Mouse (Mus musculus): ENCODE measurements around the gene Gli1.

The Gli1 gene

DNA sequence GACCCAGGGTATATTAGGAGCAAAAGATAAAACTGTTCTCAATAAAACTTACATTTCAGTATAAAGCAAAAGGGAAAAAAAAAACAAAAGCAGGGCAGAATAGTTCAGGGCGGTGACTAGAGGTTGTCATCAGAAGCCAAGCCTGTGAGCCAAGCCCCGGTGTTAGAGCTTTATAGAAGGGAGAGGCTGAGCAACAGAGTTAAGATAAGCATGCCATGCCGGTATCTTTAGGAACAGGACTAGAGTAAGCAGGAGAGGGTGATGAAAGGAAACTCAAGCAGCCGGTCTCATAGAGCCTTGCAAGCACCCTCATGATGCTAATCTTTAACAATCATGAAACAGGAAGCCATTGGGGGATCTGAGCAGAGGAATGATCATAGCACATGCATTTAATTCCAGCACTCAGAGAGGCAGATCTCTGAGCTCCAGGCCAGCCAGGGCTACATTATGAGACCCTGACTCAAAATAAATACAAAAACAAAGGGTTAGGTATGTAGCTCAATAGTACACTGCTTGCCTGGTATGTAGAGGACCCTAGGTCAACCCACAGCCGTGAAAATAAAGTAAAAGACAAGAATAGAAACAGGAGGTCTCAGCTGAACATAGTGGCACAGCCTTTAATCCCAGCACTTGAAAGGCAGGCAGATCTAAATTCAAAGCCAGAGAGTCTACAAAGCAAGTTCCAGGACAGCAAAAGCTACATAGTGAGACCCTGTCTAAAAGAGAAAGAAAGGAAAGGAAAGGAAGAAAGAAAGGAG lies 49.7 kb downstream of the Gli1 start:
- DNase-seq (ENCODE audit: low spot score in 2 of 2): no peak

DNA sequence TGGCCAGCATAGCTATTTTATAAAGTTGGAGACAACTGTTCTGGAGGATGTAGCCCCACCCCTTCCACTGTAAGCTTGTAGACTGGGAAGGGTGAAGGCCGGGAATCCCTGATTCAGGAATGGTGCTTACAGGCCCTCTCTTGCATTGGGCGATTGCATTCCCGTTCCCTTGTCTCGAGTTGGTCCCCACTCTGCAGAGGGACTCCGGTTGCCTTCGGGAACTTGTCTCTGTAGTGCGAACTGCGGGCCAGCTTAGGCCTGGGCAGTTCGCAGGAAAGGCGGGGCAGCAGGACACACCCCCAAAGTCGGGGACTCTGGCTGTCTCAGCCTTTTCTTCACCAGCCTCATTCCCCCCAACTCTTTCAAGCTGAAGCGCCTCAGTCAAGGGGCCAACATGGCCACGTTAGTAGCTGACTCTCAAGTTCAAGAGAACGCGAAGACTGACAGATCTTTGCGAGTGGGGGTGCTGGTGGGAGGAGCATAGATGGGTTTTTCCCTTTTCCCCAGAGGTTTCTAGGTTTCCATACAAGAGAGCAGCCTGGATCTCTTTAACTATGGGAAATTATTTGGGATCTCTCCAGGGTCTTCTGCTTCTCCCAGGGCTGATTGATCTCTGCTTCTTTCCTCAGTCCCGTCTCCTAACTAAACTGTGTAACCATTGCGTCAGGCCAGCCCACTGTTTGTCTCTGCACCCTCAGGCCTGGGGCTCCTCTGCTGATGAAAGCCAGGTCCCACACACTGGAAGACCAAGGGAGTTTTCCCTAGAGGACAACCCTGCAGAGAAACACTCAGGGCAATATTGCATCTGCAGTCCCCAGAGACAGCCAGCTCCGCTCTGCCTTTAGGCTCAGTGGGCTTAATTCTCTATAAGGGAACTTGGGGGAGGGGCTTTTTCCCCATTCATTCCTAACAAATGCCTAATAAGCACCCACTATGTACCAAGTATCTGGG lies 50.6 kb downstream of the Gli1 start:
- DNase-seq (ENCODE audit: low spot score in 2 of 2): peak; percentile 55 to 60

DNA sequence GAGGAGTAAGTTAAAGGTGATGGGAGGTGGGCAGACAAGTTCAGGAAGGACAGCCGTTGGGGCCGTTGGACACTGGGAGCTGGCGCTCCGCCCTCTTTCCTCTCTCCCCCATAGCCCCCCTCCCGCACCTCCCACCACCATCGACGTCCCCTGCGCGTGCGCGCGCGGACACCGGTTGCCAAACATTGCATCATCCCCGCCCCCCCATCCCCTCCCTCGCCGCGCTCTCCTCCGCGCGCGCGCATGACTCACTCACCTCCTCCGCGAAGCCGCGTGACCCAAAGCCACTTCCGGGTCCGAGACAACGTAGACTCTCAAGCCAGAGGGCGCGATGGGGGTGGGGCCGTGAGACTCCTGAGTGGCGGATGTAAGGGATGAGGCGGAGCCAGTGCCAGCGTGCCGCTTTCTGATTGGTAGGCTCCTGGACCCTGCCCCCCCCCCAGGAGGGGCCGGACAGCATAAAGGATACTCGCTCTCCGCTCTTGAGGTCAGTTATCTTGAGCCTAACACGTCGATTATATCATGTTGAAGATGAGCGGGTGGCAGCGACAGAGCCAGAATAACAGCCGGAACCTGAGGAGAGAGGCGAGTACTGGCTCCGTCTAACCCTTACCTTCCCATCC lies 51.4 kb downstream of the Gli1 start:
- DNase-seq (ENCODE audit: low spot score in 2 of 2): peak; percentile 100

DNA sequence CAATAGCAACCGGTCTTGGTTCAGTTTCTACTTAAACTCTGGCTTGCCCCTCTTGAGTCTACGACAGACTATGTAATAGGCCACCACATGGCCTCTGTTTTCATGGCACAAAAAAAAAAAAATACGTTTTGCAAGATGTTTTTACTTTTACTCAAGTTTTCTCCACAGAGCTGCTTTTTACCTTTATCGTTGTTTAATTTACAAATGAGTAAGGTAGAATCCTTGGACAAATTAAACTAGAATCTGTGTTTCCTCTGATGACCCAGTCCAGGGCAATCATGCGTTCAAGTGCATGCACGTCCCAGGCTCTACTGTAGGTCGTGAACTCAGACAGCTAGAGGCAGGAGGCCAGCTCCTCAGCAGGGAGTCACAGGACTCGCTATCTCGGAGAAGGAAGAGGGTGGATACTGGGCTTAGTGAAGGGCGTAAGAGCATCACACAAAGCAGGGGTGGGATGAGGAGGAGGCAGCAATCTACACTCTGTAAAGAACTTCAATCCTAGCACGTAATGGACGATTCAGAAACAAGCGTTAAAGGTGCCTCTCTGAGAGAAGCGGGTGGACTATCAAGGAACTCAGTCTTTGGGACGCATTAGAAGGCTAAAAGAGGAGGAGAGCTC lies 52.1 kb downstream of the Gli1 start:
- peak in 1 of 2 experiments; percentile 73 for DNase-seq (ENCODE audit: low spot score in 2 of 2)

DNA sequence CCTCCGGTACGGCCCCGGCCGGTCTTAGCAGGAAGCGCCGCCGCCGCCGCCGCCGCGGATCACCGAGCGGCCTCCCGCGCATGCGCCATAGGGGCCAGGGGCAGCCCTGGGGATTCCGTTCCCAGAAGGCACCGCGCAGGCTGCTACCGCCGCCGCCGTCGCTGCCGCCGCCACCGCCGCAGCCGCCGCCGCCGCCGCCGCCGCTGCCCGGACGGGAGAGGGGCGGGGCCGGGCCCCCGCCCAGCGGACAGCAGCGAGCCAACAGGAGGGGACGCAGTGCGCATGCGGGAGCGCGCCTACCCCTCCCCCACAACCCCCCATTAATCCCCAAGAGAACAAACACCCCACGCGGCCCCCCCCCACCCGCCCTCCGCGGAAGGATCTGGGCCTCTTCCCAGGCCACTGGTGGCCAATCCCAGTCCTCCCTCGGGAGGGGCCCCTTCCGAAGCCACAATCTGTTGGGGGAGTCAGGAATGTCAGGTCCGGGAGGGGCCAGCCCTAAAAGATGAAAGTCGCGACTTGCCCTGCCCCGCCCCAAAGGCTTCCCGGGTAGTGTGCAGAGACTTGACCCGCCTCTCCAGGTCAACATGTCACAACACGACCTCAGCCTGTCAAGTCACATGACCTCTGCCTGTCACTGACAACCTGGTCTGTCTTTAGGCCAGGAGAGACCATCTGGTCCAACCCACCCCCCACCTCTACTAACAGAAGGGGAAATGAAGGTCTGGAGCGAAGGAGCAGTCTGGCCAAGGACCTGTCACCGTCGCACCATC lies 52.8 kb downstream of the Gli1 start, which contains the start of gene Mbd6:
Mbd6 (minus strand) TSS at position 219 of the 773 bp plus-strand sequence.
- peak; percentile 90 to 92 for DNase-seq (ENCODE audit: low spot score in 2 of 2)

DNA sequence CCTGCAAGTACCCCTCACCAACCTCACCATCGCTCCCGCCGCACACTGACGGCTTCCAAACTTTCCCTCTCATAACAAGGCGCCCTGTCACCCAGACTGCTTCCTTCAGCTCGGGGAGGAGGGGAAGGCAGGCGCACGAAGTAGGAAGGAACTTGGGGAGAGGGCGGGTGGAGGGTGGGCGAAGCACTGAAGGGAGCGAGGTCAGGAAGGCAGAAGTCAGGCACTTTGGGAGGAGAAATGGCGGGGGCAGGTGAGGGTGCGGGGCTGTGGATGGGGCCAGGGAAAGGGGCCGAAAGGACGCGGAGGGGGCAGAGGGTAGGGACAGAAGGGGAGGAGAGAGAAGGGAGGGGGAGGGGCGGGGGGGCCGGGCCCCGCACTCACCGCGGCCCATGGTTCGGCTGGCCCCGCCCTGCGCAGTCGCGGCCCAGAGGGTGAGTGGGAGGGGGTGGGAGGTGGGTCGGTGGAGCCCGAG lies 53.4 kb downstream of the Gli1 start:
- no peak for DNase-seq (ENCODE audit: low spot score in 2 of 2)

DNA sequence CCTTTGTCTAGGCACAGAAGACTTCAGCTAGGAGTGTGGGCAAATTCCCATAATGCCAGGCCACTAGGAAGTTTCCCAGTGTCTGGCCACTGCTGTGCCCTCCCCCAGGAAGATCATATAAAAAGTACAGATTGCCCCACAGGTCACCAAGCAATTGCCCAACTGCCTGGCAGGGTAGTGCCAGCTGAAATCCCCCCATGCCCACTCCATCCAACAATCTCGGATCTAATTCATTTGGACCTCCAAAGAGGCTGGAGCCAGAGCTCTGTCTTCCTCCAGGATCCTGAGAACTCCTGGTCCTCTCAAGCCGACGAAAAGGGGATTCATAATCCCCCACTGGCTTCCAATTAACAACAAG lies 53.9 kb downstream of the Gli1 start:
- DNase-seq (ENCODE audit: low spot score in 2 of 2): no peak

DNA sequence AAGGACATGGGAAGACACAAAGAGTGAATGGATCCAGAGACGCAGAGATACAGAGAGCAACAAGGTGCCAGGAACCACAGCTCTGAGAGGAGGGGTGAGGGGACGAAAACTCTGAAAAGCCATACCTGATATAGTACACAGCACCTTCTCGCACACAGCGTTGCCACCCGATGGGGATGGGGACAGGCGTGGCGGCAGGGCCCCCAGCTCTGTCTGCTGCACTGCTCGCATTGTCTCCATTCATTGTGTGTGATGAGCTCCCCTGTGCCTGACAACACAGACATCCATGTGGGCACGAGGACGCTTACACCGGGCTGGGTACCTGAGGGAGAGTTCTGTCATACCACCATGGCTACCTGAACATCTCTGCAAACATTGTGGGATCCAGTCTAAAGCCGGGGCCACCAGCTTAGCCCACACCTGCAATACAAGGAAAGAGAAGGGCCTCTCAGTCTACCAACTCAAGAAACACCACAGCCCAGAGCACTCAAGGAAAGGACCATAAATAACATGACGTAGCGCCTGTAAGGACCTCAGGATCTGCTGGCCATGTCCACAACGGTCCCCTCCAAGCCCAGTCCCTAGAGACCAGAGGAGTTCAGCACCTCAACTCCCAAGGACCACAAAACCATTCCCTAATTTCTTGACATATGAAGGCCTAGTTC lies 54.4 kb downstream of the Gli1 start:
- DNase-seq (ENCODE audit: low spot score in 2 of 2): no peak

DNA sequence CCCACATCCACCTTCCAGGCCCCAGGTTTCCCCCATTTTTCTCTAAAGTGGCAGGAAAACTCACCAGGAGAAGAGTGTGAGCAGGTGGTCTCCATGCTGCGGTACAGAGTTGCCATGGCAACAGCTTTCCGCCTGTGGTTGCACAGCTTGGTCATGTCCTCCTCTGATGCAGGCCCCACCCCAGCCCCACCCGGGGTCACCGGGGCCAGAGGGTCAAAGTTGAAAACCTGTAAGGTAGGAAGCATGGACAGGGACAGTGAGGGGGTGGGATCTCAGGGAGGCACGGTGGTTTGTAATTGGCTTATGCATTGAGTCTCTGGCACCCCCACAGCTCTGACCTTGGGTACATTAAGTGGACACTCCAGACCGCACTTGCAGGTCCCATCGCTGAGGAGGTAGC lies 55.0 kb downstream of the Gli1 start:
- no peak for DNase-seq (ENCODE audit: low spot score in 2 of 2)

DNA sequence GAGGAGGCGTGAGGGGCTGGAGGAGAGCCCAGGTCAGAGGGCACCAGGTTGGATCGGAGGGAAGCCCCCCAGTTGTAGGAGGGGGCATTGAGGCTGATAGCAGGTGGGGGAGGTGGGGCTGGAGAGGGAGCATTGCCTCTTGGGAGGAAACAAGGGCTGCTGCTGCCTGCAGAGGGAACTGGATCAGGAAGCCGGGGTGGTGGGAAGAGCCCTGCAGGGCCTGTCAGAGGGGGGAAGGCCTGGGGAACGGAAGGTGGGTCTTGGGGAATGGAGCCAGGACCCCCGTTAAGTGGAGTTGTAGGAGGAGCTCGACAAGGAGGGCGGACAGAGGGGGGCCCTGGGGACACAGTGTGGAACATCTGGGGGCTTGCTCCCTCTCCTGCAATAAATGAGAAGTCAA lies 55.6 kb downstream of the Gli1 start:
- no peak for DNase-seq (ENCODE audit: low spot score in 2 of 2)

DNA sequence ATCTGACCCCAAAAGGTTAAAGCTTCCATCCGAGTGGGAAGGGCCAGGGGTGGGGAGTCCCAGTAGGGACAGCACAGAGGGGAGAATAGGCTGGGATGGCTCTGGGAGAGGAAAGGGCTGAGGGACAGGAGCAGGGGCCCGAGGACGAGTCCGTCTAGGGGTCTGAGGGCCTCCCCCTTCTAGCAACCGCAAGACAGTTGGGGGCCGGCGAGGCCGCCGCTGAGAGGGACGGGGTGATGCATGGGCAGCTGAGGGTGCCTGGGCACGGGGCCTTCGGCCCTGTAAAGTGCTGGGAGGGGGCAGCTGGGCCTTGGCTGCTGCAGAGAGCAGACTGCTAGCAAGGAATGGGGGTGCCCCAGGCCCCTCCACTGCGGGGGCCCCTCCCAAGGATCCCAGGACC lies 56.1 kb downstream of the Gli1 start:
- no peak for DNase-seq (ENCODE audit: low spot score in 2 of 2)

DNA sequence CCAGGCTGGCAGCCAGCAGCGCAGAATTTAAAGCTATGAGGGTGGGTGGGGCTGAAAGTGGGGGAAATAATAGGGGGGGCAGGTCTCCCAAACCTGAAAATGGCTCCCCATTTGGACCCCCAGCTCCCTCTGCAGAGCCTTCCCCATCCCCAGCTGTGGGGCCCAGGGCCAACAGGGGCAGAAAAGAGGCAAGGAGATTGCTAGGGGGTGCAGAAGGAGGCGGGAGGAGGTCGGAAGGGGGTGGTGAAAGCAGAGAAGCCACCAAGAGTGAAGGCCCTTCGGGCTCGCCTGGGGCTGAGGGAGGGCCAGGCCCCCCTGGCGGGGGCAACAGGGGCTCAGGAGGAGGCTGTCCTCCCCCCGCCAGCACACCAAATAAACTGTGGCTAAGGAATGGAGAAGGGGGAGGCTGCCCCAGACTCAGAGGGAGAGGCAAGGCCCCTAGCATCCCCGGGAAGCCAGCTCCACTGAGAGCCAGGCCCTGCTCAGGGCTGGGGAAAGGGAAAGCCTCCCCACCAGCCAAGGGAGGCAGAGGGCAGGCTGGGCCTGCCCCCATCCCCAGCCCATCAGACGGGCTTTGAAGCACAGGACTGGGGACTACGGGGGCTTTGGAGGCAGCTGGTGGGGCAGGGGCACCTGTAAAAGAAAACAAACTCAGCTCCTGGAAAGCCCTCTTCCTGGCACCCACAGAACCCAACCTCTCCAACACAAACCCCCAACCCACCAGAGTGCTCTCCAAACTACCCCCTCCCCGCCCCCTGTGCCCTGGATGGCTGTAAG lies 56.9 kb downstream of the Gli1 start:
- DNase-seq (ENCODE audit: low spot score in 2 of 2): no peak

DNA sequence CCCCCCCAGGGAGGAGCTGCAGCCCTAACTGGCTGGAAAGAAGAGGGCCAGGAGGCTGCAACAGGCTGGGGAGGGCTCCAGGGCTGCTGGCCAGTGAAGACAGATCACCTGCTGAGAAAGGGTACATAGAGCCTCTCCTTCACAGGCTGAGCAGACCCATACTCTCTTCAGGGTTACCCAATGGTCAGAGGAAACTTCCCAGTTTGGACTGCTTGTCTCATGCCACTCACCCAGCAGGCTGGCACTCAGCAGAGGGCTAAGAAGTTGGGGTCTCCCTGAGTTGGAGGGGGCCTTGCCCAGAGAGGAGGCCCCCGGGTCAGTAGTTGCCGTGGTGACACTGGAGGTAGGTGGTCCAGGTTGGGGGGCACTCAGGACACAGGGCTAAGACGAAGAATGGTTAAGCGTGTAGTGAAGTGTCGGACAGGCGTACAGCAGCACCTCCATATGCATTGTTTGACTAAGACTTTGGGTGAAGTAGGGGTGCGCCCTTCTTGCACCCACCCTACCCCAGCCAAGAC lies 57.6 kb downstream of the Gli1 start:
- DNase-seq (ENCODE audit: low spot score in 2 of 2): no peak

DNA sequence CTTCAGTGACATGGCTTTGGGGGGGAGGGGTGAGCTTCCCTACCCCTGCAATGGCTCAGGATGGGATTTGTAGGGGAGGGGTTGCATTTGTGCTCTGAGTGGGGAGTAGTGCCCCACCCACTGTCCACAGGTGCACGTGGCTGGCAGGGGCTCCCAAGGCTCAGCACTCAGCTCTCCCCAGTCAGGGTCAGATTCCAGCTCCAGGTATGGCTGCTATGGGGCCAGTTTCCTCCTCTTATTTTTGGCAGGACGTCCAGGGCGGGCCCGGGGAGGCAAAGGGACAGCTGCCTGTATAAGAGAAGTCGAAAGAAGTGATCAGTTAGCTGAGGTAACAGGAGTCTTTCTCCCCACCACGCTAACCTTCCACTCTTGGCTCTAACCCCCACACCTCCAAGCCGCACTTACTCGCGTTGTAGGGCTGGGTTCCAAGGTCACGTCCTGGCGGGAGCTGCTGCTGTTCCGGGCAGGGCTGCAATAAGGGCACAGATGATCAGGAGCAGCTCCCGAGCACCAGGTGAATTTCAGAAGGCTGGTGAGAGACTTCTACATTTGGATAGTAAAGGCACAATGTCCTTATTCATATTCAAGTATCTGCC lies 59.1 kb downstream of the Gli1 start:
- no peak for DNase-seq (ENCODE audit: low spot score in 2 of 2)

DNA sequence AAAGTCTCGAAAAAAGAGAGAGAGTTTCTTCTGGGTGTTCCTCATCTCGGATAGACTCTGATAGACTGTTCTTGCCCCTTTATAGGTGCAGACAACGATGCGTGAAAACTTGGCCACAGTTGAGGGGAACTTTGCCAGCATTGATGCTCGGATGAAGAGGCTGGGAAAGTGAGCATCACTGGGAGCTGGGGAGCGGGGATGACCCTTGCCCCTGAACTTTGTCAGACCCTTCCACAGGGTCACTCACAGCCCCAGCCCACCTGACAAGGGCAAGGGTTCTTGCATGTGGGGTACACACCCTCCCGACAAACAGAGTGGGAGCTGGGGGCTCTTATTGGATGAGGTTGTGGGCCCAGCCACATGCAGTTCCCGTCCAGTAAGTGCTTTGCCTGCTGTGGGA lies 60.5 kb downstream of the Gli1 start:
- no peak for DNase-seq (ENCODE audit: low spot score in 2 of 2)
